Mouse (Mus musculus) heart, postnatal 25 days (tissue): ENCODE data around the gene 1110032F04Rik. TPM values are rescaled to one million over a fixed set of nuclear protein-coding genes. Genes with fewer than 3 reads are reported as not detected.
"Not testable (repeated sequence)": the region's sequence is repeated elsewhere in the genome, so short reads cannot be mapped to it uniquely, and the experiment has no call there.

Source experiments
- DNase-seq: peaks from one replicate; pipeline ENCODE4 v3.0.0; 2022; ENCODE audit warnings: low spot score
- intact Hi-C: fragments of 180-260 bp; cut with DNase I; formaldehyde crosslinking; loops from one replicate; pipeline ENCODE4 v1.15.1; 2025
- total RNA-seq, 2 experiments: library from RNA; stranded (reverse); gene quantifications; 2 replicates each; pipeline ENCODE4 v1.2.3; 2021

1110032F04Rik gene
- 1 to 10 TPM; 1.0 to 1.5 TPM for total RNA-seq

DNA sequence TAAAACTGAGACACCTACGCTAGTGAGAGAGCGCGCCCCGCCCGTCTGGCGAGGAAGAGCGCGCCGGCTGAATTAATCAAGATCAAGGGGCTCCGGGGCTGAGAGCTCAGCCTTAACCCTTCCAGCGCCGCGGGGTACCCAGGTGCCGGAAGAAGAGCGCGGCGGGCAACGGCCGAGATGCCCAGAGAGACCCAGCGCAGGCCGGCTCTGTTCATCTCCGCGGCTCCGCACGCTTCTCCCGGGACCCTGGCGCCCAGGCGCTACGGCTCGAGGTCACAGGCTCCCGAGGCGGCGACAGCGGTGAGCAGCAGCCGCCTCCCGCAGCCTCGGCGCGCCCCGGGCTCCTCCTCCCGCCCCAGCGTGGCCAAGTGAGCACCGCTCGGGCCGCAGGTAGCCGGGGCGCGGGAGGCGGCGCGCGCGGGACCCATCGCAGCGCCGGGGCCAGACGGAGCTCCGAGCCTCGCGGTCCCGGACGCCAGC is at the start of gene 1110032F04Rik:
Gene 1110032F04Rik (plus strand): TSS at position 376 of the 480 bp plus-strand sequence.
- intact Hi-C loops = no loop called here
- DNase-seq = no peak

DNA sequence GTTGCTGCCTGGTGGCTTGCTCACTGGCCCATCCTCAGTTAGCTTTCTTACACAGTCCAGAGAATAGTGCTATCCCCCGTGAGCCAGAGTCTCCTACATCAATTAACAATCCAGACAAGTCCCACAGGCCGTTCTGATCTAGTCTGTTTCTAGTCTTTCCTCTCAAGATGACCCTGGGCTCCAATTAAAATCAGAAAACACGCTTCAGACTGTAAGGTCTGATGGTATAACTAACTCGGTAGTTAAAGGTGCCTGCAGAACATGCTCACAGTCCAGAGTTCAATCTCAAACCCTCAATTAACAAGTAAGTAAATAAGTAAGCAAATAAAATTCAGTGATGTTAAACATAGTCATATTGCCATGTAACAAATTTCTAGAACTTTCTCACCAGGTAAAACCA is 48.0 kb upstream of the 1110032F04Rik start:
- intact Hi-C loops = no loop called here
- no peak for DNase-seq

DNA sequence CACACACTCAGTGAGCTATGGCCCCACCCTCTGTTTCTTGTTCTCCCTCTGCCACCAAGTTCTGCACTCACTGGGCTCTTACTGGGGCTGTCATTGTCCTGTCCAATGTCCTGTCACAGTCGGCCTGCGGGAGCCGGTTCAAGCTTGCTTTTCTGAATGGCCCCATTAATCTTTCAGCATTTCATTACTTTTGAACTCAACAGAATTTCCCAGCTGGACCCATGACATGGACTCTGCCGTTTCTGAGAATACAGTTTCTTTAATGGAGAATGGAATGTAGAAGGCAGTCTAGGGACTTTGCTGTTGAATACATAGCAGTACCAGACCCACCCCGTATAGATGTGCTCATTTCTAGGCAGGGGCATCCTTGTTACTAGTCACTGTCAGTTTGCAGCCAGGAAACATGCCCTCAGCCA is 47.5 kb upstream of the 1110032F04Rik start:
- no peak for DNase-seq

DNA sequence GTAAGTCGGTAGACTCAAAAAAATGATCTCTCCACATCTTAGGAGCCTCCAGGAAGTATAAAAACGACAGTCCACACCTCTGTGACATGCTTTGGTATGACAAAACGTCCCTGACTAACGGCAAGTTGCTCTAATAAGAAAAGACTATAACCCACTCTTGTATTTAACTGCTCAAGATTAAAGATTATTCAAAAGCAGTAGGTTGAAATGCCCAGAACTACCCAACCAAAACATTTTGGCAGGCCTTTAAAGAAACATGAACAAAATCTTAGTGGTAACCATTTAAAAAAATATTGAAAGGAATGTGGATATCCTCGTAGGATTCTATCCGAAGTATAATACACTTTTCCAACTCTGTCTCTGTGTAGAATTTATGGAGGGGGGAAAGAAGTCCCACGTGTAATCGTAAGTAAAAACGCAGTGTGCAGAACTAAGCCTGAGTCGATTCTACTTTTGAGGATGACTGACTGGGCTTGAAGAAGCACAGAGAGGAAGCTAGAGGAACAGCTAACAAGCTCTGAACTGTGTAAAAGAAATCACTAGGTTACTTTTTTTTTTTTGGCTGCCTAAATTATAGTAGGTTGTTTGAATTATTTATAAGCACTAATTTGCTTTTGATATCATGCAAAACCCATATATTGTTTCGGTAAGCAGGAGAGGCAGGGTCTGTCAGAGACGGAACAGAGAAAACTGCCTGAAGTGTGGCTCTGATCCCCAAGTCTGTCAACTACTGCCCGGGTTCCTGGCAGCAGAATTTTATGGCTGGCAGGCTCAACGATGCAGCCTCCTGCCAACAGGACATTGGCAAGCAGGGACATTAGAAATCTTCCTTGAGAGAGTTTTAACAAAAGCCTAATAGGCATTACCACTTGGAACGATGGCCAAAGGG is 45.3 kb upstream of the 1110032F04Rik start:
- no peak for DNase-seq
- intact Hi-C loops = no loop called here

More for the DNA sequence above, 47.5 kb upstream of the 1110032F04Rik start:
- intact Hi-C loops = no loop called here

DNA sequence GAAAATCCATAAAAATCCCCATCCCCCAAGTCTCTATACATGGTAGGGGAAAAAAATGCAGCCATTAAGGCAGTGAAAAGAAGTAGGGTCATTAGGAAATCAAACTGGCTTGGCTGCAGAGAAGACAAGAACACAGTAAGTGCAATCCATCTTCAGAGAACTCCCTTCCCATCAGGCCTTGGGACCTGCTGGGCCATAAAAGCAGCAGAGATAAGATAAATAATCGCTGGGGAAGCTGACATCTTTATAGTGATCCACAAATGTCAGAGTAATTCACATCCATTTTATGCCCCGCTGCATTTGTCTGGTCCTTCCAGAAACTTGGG is 44.7 kb upstream of the 1110032F04Rik start:
- DNase-seq = no peak
- intact Hi-C loops = no loop called here

DNA sequence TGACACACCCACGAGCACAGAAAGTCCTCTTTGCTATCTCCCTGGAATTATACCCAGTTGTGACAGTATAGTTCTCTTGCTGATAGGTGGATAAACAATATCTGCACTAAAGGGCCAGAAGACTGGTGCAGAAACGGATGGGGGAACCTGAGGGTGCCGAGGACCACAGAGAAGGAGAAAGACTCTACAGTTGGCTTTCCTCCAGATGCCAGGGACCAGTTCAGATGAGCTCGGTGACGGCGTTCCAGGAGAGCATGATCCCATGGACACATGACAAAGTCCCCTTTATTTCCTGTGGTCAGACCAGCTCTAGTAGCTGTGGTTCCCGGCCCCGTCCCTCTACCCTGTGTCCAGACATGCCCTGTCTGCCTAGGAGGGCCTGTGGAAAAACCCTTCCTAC is 44.2 kb upstream of the 1110032F04Rik start:
- intact Hi-C loops = no loop called here
- no peak for DNase-seq

DNA sequence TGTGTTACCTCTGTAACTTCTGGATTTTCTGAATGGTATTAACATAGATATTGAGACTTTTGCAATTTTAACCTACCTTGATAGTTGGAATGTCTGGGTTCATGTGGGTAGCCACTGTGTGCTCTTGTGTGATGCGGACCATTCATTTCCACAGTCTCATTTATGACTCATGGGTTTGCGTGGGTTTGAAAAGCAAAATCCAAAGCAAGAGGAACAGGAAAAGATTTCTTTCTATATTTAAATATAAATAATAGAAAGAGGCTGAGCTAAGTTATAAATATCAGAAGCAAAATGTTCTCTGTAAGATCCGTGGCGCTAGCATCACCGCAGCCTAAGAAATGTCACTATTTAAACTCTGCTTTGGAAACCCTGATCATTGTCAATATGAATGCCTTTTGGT is 41.7 kb upstream of the 1110032F04Rik start:
- intact Hi-C loops = no loop called here
- no peak for DNase-seq

DNA sequence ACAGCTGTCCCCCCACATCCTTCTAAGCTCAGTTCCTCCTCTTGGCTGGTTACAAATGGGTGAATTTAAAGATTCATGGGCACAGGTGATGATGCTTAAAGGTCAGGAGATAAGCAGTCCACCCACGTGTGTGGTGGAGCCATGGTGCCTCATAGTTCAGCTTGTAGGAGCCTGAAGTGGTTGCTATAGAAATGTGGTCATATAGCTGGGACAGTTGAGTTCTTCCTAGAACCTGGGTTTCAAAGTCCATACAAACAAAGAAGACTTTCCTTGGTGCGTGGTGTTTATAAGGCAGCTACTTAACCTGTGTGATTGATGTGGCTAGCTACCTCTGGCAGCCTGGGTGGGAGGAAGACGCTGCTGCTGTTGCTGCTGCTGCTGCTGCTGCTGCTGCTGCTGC is 39.4 kb upstream of the 1110032F04Rik start:
- intact Hi-C loops = no loop called here
- DNase-seq = no peak

DNA sequence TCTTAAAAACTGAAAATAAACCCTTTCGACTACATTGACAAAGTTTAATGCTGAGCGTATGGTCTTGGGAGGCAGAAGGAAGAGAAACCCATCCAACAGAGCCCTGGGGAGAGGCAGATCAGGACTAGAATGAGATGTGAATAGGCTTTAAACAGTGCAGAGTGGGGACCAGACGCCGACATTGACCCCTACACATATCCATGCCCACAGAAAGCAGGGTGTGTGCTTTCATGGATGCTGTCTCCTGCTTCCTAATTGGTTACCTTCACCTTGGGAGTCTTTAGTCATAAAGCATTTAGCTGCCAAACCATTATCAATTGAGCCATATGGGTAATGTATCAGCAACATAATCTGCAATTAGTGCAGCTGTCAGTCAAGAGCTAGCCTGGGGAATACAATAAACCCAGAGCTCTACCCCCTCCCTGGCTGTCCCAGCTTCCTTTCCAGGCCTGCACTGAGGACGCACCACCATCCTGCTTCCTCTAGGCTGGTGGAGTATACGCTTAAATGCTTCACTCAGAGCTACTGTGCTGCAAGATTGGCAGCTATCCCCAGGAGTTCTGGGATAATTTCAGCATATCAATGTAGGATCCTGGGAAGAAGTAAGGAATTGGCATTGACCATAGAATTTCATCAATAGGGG is 32.4 kb upstream of the 1110032F04Rik start:
- DNase-seq = no peak
- intact Hi-C loops = no loop called here

DNA sequence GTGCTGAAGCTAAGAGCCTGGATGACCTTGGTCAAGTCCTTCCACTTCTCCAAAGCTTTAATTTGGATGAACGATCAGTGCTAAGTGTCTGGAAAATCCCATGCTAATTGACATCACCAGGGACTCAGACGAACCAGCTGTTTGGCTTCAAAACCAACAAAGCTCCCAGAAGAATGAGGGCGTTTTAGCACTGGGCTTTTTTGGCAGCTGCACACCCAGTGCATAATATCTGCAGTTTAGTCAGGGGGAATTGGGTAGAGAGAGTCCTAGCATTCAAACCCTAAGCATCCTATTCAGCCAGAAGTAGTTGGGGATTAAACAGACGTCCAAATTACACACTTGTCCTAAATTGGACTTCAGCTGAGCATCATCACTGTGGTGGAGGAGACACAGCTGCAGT is 29.2 kb upstream of the 1110032F04Rik start:
- DNase-seq = no peak

DNA sequence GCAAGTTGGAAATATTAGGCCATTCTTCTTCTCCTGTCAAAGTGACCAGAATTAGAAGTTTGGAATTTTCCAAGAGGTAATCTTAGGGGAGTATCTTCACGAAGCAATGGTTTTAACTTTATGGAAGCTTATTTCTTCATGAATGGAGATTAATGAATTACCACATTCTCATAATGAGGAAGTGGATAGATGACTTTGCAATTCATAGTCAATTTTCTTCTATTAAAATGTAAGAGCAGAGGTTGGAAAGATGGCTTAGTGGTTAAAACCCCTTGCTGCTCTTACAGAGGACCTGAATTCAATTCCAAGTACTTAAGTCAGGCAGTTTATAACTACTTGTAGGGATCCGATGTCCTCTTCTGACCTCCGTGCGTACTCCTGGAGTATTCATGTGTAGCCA is 25.4 kb upstream of the 1110032F04Rik start:
- DNase-seq = no peak
- intact Hi-C loops = no loop called here

More for the DNA sequence above, 29.2 kb upstream of the 1110032F04Rik start:
- intact Hi-C loops = no loop called here

DNA sequence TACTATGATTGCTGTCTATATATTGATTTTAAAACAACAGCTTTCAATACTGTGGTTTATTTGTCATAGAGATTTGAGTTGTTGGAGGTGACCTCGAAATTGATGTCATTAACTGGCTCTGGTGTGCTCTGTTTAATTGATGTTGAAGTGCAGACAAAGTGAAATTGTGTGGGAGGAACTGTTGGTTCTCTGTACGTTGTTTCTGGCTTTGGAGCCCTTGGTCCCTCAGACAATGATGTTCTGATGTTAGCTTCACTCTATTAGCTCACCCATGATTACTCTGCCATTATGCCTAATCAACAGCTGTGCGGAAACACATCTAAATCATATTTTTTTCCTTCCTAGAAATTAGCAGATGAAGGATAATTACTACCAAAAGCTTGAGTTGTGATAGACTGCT is 21.1 kb upstream of the 1110032F04Rik start:
- no peak for DNase-seq
- intact Hi-C loops = no loop called here

DNA sequence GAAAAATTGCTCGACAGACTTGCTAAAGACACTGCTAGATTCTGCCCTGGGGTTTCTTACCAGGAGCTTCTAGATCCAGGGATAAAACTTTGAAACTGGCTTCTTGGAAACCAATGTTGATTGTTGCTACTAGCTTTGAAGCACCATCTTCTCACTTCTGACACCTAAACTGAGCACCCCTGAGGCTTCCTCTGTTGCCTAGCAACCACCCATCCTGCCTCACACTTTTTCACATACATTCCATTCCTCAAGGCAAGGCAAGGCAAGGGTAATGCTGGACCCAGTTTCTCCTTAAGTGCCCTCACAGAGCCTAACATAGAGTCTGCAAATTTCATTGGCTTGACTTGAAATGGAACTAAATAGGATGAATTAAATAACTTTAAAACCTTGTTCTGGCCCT is 17.0 kb upstream of the 1110032F04Rik start:
- intact Hi-C loops = no loop called here
- no peak for DNase-seq

DNA sequence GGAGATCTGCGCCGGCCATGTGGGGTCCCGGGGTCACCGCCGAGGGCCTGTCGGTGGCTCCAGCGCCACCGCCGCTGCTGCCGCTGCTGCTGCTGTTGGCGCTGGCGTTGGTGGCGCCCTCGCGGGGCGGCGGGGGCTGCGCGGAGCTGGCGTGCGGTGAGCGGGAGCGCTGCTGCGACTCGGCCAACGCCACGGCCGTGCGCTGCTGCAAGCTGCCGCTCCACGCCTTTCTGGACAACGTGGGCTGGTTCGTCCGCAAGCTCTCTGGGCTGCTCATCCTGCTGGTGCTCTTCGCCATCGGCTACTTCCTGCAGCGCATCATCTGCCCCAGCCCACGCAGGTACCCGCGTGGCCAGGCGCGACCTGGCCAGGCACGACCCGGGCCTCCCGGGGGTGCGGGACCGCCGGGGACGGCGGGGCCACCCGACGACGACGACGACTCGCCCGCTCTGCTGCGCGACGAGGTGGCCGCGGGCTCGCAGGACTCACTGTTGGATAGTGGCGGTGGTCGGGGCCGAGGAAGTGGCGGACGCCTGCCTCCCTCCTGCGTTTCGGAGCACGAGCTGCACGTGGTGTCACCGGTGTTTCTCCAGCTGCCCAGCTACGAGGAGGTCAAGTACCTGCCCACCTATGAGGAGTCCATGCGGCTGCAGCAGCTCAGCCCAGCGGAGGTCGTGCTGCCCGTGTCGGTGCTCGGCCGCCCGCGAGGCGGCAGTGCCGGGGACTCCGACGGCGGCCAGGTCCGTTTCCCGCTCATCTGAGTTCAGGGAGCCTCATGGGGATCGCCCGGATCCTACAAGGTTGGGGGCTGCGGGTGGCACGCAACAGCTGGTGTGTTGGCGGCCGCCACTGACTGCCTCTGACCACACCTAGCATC is 543 bp downstream of the 1110032F04Rik start:
- intact Hi-C loops = no loop called here
- no peak for DNase-seq

DNA sequence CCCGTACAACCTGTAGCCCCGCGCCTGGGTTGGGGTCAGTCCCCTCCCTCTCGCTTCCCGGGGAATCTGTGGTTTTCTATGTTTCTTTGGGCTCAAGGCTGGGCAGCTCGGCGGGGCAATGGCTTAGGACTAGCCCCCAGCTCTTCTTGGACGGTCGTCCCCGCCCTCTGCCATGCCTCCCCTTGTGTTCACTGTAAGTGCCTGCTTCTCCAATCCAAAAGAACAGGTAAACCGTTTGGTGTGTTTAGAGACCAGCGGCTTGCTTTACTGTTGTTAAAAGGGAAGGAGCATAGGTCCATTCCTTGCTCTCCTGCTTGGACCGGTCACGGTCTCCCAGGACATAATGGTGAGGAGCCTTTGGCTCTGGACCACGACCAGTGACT is 1.2 kb downstream of the 1110032F04Rik start:
- intact Hi-C loops = no loop called here
- no peak for DNase-seq

DNA sequence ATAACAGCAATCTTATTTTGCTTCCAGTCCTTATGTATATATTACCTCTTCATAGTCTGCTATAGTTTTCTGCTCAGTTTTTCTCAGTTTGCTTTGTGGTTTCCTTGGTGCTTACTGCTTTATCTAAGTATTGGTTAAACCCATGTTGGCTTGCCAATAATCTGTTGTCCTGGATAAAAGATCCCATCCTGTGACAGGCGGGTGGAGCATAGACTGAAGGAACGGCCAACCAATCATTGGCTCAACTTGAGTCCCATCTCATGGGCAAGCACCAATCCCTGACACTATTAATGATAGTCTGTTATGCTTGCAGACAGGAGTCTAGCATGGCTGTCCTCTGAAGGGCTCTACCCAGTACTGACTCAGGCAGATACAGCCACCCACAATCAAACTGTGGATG is 4.7 kb downstream of the 1110032F04Rik start:
- intact Hi-C loops = no loop called here
- no peak for DNase-seq

DNA sequence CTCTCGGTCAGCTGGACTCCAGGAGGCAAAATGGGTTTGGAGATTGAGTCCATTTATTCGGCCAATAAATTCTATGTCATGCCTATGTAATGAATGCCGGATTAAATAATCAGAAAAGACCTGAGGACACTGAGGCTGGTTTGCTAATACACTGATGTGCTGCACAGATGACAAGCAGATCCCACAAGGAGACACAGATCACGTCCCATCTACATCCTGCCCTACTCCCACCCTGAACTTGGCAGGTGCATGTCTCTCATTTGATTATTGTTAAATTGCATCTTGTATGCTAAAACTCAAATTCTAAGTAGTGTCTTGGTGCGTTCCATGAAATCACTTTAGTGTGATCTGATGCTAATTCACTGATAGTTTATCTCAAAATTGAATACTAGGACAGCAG is 17.5 kb downstream of the 1110032F04Rik start:
- intact Hi-C loops = no loop called here
- DNase-seq = no peak

DNA sequence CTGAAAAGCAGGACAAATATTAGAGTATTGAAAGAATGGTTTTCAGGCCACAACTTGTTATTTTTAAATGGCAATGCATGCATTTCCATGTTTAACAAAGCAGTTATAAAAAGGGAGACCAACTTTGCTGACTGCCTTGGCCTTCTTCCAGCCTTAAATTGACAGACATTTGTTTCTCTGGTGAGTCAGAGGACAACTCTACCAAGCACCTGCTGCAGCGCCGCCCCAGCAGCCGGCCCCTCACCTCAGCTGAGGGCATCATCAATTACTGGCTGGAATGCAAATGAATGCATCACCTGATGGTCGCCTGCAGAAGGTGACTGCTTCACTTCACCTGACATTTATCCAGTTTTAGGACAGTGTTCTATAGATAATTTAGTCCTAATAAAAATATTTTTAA is 26.0 kb downstream of the 1110032F04Rik start:
- intact Hi-C loops = no loop called here
- DNase-seq = no peak

DNA sequence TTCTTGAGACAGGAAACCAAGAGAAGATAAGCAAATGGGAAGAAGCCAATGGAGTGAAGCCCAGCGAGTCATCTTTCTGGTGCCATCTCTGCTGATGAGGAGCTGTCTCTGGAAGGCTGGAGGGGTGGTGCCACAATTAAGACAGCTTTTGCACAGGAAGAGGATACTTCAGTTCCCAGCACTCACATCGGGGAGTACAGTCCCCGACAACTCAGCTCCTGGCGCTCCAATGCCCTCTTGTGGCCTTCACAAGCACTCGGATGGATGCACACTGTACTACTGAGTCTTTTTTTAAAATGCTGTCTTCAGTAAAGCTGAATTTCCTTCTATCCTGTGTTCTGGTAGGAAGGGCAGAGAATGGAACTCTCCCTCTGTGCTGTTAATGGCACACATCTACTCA is 27.8 kb downstream of the 1110032F04Rik start:
- no peak for DNase-seq
- intact Hi-C loops = no loop called here

DNA sequence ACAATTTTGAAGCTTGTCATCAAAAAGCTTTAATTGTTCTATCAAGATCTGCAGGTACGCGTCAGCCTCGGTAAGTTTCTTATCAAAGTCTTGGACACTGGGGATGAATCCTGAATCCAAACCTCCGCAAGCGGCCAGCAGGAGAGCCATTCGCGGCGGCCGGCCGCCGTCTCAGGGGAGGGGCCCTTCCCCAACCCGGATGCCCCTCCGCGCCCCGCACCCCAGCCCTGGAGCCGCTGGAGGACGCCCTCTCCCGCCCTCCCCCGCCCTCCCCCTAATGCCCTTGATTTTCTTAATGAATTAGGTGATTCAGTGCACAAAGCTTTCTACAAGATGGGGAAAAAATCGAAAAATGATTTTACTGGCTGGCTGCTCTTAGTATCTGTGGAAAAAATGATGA is 33.2 kb downstream of the 1110032F04Rik start:
- intact Hi-C loops, DNase-seq: not testable (repeated sequence)
